Mouse (Mus musculus) frontal cortex, postnatal 36 days (tissue): ENCODE results near the gene Dhx58.

Source experiments
- DNase-seq, 2 experiments: peaks; one replicate each; pipeline ENCODE4 v3.0.0; 2022; ENCODE audit warnings: low spot score in 2 of 2

Gene Dhx58

DNA sequence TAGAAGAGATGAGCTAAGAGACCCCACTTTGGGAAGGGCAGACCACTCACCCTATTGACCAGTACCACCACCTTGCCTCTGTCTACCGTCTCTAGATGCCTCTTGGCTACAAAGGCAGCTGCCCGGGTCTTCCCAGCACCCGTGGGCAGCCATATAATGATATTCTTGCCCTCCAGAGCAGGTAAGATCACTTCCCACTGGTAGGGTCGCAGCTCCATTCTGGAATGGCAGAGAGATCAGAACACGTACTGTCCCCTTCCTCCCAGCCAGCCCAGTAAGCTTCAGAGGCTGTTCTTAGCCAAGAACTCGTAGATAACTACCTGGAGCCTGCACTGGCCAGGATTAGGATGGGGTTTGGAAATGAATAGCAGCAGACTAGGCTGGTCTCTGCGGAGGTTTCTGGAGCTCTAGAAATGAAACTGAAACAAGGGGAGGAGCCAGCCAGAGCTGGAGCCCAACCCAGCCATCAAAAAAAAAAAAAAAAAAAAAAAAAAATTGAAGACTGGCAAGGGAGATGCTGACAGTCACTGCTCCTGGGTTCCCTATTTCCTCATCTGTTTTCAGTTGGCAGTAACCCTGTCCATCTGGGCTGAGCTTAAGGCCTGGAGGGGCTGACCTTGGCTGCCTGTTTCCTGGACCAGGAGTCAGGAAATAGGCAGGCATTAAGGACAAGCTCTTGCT lies at the start of gene Dhx58:
TSS of gene Dhx58 (minus strand) at position 421 of the 681 bp plus-strand sequence.
- no peak for DNase-seq

DNA sequence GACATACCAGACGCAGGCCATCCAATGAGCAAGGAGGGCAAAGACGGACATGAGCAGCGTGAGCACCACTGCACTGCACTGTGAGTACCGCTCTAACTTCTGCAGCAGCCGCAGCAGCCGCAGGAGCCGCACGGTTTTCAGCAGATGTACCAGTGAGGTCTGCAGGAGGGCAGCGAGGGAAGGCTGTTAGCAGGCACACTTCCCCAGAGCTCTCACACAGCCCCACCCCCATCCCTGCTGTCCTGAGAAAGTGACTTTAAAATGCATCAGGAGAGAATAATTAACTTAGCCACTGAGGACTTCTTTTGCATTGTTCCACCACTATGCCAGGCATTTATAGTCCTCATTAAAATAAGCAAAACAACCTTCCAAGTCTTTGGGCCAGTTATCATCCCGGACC lies 48.2 kb upstream of the Dhx58 start:
- no peak for DNase-seq

DNA sequence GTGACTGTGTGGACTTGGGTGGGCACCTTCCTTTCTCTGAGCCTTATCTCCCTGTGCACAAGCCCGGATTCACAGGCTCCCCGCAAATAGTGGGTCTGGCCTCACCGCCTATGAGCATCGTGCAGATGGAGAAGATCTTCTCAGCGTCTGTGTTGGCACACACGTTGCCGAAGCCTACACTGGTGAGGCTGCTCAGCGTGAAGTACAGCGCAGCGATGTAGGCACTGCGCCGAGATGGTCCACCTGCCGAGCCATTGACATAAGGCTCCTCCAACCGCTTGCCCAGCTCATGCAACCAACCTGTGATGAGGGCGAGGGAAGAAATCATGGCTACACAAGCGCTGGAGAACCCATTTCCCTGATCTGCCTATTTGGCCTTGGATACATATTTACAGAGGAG lies 46.1 kb upstream of the Dhx58 start:
- no peak for DNase-seq

DNA sequence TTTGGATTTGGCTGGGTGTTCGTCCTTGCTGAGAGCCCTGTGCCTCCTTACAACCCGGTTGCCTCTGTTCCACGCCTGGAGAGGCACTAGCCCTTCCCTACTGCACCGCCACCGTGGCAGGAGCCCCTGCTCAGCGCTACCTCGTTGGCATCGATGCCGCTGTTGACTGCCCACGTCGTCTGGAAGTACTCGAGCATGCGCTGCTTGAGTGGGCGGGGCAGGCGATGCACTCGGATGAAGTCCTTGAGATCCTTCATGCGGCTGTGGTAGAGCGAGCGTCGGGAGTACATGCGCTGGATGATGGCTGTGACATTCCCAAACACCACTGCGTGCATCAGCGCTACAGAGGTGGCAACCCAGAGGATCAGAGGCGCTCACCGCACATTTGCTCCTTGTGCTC lies 45.4 kb upstream of the Dhx58 start:
- peak; percentile 58 to 76 for DNase-seq

DNA sequence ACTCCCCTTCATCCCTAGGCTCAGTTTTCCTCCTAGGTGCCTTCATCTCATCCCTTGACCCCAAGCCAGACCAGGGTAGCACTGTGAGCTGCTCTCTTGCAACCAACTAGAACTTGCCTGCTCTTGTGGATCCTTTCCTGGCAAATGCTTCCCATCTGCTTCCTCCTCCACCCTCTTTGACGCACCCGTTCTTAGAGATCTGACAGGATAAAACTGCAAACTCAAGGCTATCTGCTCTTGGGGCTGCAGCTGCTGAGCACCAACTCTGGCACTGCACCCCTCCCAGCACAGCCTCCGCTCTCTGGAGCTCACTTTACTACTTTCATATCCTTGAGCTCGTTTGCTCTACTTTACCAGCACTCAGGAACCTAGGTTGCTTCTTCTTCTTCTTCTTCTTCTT lies 44.5 kb upstream of the Dhx58 start:
- DNase-seq: peak in 1 of 2 experiments; percentile 28

DNA sequence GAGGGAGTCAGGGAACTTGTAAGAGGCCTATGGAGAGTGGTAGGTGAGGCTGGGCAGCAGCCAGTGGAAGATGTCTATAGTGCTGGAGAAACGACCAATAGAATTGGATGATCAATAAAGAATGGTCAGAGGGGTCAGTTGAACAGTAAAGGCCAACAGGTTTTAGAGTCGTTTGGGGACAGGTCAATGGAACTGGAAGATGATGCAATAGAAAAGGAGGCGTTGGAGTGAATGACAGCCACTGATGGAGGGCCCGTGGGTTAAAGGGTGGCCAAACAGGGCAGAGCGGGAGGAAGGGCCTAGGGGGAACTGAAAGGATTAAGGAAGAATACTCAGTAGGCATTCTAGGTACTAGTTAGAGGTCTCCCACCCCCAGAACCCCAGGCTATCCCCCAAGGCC lies 43.0 kb upstream of the Dhx58 start:
- DNase-seq: no peak

DNA sequence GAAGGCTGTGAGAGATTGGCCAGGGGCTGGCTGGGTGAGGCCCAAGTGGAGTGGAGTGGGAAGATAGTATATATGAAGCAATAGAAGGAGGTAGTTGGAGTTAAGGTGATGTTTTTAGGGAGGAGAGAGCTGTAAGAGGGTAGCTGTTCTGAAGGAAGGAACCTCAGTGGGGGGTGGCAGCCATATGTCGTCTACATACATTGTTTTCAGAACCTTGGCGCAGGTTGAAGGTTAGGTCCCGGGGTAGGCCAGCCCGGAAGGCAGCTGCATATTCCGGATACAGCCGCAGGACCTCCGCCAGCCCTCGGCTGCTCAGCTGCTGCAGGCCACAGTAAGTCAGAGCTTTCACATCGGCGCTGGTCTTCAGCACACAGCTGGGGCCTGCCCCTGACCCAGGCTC lies 42.5 kb upstream of the Dhx58 start:
- no peak for DNase-seq

DNA sequence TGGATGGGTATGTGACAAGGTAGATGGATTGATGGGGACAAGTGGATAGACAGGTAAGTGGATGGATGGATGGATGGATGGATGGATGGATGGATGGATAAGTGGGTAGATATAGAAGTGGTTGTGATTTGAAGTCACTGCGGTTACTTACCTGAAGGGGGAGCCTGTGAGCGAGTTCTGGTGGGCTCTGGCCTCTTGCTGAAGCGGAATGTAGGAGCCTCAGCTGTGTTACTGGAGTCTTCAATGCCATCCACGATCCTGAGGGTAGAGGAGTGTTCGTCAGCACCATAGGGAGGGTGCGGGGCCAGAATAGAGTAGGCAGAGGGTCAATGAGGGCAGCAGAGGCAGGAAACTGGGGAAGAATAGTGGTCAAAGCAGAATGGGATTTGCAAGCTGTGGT lies 41.0 kb upstream of the Dhx58 start:
- DNase-seq: no peak

DNA sequence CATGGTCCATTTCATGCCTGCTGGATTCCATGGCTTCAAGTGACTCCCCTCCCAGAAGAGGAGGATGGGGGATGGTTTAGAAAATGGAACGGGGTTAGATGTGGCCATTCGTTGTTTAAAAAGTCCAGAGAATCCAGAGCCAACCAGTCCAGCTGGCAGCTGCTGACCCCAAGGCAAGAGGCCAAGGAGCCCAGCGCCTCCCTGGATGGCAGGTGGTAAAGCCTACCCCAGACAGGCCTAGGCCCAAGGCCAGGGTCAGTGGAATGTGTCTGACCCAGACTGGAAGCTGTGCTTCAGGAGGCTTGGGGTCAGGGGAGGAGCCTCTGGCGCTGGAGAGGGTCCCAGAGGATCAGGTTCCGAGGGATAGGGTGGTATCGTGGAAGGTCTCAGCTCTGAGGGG lies 37.3 kb upstream of the Dhx58 start:
- DNase-seq: no peak

DNA sequence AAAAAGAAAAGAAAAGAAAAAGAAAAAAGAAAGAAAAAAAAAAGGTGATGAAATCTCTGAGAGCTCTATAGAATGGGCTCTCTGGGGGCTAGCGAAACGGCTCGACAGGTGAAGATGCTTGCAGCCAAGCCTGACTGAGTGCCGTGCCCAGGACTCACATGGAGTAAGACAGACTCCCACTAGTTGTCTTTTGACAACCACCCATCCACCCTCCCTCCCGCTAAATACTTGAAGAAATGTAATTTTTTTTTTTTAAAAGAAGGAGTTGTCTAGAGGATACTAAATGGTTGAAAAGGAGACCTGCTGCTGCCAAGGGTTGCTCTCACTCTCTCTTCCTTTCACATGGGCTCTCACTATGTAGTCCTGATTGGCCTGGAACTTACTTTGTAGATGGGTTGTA lies 34.7 kb upstream of the Dhx58 start:
- no peak for DNase-seq

DNA sequence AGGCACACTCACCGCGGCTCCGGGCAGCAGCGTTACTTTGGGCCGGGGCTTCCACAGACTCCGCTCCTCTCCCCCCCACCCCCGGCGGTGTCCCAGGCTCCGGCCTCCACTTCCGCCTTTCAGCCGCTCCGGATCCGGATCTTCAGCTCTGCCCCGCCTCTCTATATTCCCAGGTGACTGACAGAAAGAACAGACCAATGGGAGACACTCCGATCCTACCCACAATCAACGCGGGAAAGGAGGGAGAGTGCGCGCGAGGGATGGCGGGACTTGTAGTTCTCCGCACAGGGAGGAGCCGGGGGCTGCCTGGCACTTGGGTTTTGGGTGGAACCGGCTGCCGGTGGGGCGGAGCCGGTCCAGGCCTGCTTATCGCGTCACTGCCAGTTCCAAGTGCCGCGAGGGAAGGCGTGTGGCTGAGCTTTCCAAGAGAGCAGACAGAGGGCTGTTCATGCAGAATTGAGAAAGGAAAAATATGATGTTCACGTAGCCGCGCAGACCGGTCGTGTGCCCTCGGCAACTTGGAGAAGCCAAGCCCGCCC lies 34.1 kb upstream of the Dhx58 start, which contains the start of gene Rab5c:
TSS of gene Rab5c (minus strand) at position 150 of the 539 bp plus-strand sequence.
- peak; percentile 99 for DNase-seq

DNA sequence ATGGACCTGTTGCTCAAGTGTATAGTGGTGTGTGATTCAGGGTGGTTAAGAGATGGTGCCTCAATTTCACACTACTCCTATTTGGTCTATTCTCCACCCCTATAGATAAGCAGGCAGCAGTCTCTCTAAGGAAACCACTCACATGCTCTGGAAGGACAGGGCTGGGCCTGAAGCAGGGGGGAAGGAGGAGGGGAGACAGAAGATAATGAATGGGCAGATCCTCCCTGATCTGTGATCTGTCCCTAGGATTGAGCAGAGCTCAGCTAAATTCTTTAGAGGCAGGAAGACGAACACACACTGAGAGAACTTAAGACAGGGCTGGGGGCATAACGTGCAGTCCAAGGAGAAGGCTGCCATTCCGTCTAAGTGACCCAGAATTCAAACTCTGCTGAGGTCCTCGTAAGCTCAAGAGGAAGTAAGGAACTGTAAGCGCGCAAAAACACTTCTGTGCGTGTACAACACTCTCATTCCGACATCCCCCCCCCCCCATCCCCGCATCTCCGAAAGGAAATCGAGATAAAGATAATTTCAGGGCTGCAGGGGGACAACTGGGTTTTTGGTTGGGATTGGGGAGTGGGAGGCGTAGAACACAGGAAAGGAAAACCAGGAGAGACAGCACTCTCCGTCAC lies 33.1 kb upstream of the Dhx58 start:
- no peak for DNase-seq

DNA sequence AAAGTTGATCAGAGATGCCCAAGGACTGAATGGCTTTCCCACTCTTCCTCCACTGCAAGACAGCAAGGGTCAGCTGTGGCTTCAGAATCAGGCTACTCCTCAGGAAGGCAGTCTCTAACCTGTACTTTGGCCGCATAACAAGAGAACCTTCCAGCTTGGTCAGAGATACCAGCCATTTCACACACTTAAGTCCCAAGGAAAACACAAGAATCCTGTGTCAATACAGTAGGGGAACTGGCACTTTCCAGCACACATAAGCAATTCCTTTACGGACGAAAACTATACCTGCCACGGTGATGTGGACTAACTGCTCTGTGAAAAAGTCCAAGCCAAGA lies 32.6 kb upstream of the Dhx58 start:
- no peak for DNase-seq

DNA sequence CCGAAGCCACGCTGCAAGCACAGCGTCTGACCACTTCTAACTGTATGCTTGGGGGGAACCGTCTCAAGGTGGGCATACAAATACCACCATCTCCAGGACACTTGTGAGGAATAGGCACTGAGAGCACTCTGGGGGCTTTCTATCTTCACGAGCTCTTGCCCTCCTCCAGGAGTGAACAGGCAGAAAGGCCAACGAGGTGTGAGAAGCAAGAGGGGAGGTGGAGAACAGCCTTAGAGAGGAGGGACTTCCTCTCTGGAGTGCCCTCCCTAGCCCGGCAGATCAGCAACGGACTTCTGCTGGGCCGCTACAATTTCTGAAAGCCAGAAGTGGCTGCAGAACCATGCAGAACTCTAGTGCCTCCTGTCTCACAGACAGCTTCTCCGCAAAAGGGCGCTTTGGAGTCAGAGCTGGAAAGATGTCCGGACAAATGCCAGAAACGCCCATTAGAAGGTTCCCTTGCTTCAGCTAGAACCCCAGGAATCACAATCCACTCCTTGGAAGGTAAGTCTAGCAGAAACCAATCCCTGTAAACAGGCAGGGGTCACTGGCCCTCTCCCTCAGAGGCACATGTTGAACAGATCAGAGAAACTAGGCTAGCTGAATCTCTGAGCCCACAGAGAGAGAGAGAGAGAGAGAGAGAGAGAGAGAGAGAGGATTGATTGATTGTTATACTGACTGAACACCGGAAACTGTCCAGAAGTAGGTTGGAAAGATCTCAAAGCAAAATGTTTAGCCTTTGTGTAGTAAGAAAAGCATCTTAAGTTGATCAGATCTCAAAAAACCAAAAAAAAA lies 32.1 kb upstream of the Dhx58 start:
- DNase-seq: no peak

DNA sequence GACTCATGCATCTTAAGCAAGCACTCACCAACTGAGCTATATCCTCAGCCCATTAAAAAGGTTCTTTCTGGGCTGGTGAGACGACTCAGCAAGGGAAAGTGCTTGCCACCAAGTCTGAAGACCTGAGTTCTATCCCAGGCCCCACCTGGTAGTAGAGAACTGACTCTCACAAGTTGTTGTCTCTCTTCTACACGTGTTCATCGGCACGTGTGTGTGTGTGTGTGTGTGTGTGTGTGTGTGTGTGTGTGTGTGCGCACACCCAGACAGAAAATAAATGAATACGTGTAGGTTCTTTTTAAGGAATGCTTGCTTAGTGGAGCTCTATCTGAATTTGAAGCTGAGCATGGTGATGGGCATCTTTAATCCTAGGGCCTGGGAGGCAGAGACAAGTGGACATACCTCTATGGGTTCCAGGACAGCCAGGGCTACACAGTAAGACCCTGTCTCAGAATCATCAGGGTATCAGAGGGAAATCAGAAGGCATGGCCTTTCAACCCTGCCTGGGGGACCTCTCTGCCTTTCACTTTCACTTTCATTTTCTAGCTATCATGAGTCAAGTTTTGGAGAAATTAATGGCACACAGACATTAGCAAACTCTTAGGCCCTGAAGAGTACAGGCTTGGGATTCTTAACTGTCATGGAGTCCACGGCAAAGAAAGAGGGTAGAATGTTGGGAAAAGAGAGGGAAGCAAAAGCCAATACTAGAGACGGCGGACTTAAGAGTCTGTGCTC lies 31.2 kb upstream of the Dhx58 start:
- no peak for DNase-seq

DNA sequence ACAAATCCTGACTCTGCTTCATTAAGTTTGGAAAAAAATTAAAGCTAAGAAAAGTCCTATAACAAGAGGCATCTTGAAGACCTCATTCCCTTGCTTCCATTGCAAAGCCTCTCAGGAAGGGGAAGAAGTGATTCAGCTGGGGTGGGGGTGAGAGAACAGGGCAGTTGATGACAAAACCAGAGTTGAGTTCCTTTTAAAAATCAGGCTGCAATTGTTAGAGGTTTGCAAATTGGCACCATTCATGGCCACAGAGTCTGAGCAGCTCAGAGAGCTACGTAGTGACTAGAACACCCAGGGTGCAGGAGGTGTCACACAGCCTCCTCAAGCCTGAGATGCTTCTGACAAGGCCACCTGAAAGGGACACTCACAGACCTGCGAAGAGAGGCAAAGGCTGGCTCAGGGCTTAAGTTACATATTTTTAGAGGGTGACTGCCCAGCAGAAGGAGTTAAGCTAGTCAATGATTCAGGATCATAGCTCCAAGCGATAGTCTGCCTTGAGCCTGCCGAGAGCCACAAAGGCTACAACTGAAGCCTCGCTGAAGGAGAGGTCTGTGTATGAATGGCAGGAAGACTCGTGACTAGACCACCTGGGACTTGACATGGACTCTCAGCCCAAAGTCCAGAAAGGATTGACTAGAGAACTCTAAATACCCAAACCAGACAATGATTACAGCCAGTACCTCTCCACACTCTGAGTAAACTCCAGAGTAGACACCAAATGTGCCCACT lies 26.6 kb upstream of the Dhx58 start:
- no peak for DNase-seq

DNA sequence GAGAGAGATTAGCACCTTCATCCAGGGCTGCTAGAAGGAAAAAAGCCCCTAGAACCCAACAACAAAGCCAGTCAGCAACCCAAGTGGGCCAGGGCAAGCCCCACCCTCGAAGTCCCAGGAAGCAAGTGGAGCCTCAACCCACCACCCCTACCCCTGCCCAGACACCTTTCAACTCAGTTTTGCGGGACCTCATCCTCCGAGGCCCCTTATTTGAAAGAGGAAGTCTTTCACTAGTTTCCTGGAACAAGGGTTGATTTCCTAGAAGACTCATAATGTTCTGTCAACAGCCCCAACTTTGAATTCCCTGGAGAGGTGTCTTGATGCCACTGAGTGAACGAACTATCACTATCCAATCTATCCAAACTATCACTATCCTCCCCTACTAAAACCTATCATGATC lies 25.9 kb upstream of the Dhx58 start:
- DNase-seq: no peak

DNA sequence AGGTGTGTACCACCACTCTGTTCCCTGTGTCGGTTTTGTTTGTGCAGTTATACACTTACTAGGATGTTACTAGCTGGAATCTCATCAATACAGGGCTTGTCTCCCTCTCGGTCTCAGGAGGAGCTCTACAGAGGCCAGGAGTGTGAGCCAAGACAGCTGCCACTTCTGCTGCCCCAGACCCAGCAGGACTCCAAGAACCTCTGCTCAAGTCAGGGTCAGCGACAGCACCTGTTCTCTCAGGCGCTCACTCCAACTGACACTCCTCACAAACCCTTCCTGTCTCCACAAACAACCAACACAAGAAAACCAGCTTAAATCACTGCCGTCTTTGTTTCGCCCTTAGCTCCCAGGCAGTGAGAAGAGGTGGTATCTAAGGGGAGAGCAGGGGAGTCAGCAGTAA lies 24.5 kb upstream of the Dhx58 start:
- no peak for DNase-seq

DNA sequence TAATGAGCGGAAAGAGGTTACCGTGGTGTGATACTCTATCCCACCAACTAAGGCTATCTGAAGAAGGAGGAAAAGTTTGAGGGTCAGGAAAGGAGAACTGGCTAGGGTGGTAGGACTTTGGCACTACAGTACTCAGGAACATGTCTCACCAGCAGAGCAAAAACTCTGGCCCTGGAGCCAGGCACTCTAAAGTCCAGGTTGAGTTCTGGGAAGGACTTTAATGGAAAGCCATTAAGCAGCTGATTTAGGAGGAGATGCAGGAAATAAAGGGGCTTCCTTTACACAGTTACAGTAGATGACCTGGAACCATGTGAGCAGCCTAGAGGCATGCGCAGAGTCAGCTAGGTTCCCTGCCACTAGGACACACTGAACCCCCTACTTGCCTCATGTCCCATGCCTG lies 23.1 kb upstream of the Dhx58 start:
- no peak for DNase-seq

DNA sequence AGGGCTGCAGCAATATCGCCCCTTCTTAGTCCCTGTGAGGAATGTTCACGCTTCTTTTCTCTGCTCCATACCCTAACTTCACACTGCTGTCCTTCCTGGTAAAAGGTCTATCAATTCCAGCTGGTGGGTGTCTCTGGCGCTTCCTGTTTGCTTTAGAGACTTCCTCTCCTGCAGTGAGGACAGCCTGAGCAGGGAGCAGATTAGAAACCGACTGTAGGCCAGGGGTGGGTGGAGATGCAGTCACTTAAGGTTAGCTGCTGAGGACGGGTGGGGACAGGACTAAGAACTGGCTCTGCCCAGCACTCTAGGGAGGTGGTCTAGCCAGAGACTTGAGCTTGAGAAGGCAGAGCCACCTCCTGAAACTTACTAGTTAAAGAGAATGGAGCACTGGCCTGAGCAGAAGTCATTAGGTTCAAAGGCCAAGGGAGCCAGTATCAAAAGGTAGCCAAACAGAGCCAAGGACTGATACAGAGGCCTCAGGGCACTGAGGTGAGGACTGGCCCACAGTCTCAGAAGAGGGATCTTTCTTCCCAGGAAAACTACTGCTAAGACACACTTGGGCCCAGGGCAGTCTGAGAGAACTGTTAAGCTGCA lies 20.9 kb upstream of the Dhx58 start:
- DNase-seq: no peak

DNA sequence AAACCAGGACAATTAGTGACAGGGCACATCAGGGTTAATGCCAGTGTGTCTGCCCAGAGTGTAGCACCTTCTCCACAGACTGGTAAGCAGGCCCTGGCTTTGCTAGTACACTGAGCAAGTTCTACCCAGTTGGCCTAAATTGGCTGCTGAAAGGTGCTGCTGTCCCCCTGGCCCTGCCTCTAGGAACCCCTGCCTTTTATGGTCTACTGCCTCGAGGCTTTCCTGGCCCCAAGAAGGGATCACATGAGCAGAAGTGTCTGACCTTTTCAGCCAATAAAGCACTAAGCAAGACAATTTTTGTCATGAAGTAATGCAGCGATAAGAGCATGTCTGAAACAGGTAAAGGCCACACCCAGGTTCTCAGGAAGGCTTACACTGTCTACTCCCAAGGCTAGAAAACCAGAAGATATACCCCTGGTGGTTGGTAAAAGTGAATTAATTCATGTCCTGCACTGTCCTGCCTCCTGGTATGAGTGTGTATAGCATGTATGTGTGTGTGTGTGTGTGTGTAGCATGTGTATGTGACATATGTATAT lies 18.5 kb upstream of the Dhx58 start:
- DNase-seq: no peak
